Mouse (Mus musculus) heart, embryonic 13.5 days (tissue): ENCODE results near the gene Tamm41. TPM values are rescaled to one million over a fixed set of nuclear protein-coding genes. Genes with fewer than 3 reads are reported as not detected.

Source experiments
- ATAC-seq: fragments of 200-750 bp; cut with Nextera tagmentation; 2 replicates; pipeline ENCODE4 v1.8.0; 2017; ENCODE audit warnings: moderate TSS enrichment; ENCODE audit not compliant: insufficient number of reproducible peaks, low FRiP score, low TSS enrichment; ENCODE audit errors: extremely low read depth
- H3K27ac ChIP-seq: fragments of 300-500 bp; sonication (generic); replicated peaks from 2 replicates; pipeline ENCODE4 v1.5.1; 2015; ENCODE audit warnings: moderate library complexity, mild to moderate bottlenecking, inconsistent platforms
- H3K27me3 ChIP-seq: fragments of 300-500 bp; sonication (generic); replicated peaks from 2 replicates; pipeline ENCODE4 v1.6.1; 2015; ENCODE audit warnings: mild to moderate bottlenecking, inconsistent platforms
- H3K36me3 ChIP-seq: fragments of 300-500 bp; sonication (generic); 2 replicates; pipeline ENCODE4 v1.6.1; 2015; ENCODE audit warnings: mild to moderate bottlenecking, inconsistent platforms
- H3K4me1 ChIP-seq: fragments of 300-500 bp; sonication (generic); 2 replicates; pipeline ENCODE4 v1.6.1; 2015; ENCODE audit warnings: inconsistent platforms
- H3K4me2 ChIP-seq: fragments of 300-500 bp; sonication (generic); 2 replicates; pipeline ENCODE4 v1.6.1; 2015; ENCODE audit warnings: inconsistent platforms, mild to moderate bottlenecking, moderate library complexity
- H3K4me3 ChIP-seq: fragments of 300-500 bp; sonication (generic); 2 replicates; pipeline ENCODE4 v1.5.1; 2015; ENCODE audit warnings: moderate library complexity, mild to moderate bottlenecking, inconsistent platforms
- H3K9ac ChIP-seq: fragments of 300-500 bp; sonication (generic); 2 replicates; pipeline ENCODE4 v1.6.1; 2015; ENCODE audit warnings: inconsistent platforms, mild to moderate bottlenecking, moderate library complexity
- H3K9me3 ChIP-seq: fragments of 300-500 bp; sonication (generic); 2 replicates; pipeline ENCODE4 v1.6.1; 2016; ENCODE audit warnings: inconsistent platforms
- WGBS: fragments of 180-500 bp; shearing (Covaris S2); methylation state at CpG from one replicate; pipeline ENCODE4 v1.1.7; 2015; ENCODE audit warnings: mixed read lengths; 5-methylcytosine and 5-hydroxymethylcytosine counted together
- polyA plus RNA-seq: library from polyadenylated mRNA; unstranded; fragments of >200 nt; fragmentation: Nextera tagmentation; extraction: Ambion mirVana; gene quantifications from 2 replicates; pipeline ENCODE4 v1.2.1, GENCODE M21; 2015

Tamm41 gene
- 36.6 and 37.0 TPM in 2 replicates for polyA plus RNA-seq

DNA sequence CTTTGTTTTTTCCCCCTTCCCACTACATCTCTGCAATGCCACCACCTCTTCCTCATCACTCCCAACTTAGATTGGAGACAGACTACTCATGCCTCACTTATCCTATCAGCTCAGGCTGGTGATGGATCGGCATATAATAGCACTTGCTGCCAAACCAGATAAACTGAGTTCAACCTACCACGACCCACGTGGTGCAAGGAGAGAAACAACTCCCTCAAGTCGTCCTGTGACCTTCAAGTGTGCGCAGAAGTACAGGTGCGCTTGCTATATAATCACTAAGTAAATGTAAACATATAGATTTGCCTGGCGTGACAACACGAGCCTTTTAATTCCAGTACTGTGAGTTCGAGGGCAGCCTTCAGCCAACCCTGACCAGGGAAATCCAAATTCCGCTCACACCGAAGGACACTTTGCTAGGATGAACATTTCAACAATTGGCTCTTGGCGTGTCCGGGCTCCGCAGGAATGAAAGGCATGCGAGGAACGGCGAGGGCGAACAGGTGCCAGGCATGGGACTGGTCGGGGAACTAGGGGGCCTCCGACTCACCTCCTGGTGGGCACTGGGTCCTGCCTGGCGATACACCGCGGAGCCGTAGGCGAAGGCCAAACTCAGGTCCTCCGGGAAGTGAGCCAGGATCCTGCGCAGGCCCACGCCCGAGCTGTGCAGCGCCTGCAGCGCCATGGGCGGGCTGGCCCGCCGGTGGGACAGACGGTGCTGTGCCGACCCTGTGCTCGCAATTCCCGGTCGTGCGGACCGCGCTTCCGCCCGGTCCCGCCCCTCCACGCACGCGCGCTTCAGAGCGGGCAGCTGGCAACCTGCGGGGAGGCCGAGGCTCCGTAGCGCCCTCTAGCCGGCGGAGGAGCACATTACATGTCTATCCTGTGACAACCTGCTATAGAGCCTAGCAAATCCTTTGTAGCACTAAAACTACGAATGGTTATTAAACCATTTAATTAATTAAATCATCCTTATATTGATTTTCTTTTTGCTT lies at the start of gene Tamm41:
Gene Tamm41 (minus strand): TSS at position 774 of the 992 bp plus-strand sequence.
- peak; percentile 86 for ATAC-seq
- Histone ChIP-seq H3K4me2 (peak within 1 kb of the TSS; percentile 93), H3K9me3 (no peaks in the 10 kb centered on the region), H3K4me3 (peak within 1 kb of the TSS; percentile 96), H3K4me1 (peaks cover 15% of the 10 kb centered on the region), H3K9ac (peak within 1 kb of the TSS; percentile 91), H3K27ac (no peak within 1 kb of the TSS), H3K27me3 (no peaks in the 10 kb centered on the region), H3K36me3 (peaks cover 30% of the 10 kb centered on the region)
- WGBS = under 1% methylated on average over 57 of the region's 57 CpGs

- no peaks in the 10 kb centered on the region for H3K4me1 ChIP-seq
- H3K27me3 ChIP-seq = peaks cover 6% of the 10 kb centered on the region; the same call in 1 of the 2 replicates
- ATAC-seq = no peak
- H3K4me3 ChIP-seq = no peak overlapping the region
- no peaks in the 10 kb centered on the region for H3K36me3 ChIP-seq
- 59% methylated on average over 9 of the region's 9 CpGs for WGBS
- H3K9me3 ChIP-seq = no peaks in the 10 kb centered on the region
- H3K4me2 ChIP-seq = no peak overlapping the region
- no peak overlapping the region for H3K9ac ChIP-seq
- H3K27ac ChIP-seq = no peak overlapping the region
Observed at GRCm38 (mm10) chr6:115085274-115085841, 47.7 kb upstream of the Tamm41 start.

DNA sequence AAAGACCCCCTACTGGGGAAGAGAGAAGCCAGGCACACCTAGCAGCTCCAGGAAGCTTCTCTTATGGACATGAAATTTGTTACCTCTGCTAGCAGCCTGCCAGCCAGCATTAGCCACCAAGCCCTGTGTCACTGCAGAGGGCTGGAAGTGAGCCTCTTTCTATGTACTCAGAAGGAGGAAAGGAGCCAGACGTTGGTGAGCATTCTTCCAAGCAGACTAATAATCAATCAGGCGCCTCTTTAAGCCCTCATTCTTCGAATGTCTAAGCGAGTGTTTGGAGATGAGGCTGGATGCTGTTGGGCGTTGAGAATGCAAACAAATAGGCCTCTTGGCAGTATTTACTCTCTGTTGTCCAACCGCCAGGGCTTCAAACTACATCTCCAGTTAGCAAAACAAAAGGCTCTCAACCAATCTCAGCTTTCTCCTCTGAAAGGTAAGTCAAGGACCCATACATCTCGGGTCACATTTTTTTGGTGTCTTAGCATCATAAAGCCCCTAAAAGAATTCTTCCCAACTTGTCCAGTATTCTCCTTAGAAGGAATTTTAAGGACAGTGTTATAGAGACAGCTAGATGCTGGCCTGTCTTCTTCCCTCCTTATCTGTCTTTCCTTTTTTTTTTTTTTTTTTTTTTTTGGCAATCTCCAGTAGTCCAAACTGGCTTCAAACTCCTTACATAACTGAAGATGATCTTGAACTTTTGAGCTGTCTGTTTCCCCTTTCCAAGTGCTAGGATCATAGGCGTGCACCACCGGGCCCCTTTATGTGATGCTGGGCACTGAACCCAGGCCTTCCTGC lies 39.3 kb upstream of the Tamm41 start:
- H3K4me3 ChIP-seq = no peak overlapping the region
- no peaks in the 10 kb centered on the region for H3K36me3 ChIP-seq
- H3K4me2 ChIP-seq = no peak overlapping the region
- 45% methylated on average over 9 of the region's 9 CpGs for WGBS
- no peak for ATAC-seq
- no peaks in the 10 kb centered on the region for H3K27me3 ChIP-seq
- no peaks in the 10 kb centered on the region for H3K4me1 ChIP-seq
- H3K9ac ChIP-seq = no peak overlapping the region
- no peaks in the 10 kb centered on the region for H3K9me3 ChIP-seq
- no peak overlapping the region for H3K27ac ChIP-seq

GRCm38 (mm10) chr6:115072024-115072423 lies 34.3 kb upstream of the Tamm41 start:
- ATAC-seq = no peak
- 83% methylated on average over 2 of the region's 2 CpGs for WGBS
- H3K4me2 ChIP-seq = no peak overlapping the region
- H3K4me3 ChIP-seq = no peak overlapping the region
- H3K27ac ChIP-seq = no peak overlapping the region
- no peaks in the 10 kb centered on the region for H3K4me1 ChIP-seq
- H3K9me3 ChIP-seq = no peaks in the 10 kb centered on the region
- H3K9ac ChIP-seq = no peak overlapping the region
- no peaks in the 10 kb centered on the region; the same call in 1 of the 2 replicates for H3K27me3 ChIP-seq
- H3K36me3 ChIP-seq = no peaks in the 10 kb centered on the region

DNA sequence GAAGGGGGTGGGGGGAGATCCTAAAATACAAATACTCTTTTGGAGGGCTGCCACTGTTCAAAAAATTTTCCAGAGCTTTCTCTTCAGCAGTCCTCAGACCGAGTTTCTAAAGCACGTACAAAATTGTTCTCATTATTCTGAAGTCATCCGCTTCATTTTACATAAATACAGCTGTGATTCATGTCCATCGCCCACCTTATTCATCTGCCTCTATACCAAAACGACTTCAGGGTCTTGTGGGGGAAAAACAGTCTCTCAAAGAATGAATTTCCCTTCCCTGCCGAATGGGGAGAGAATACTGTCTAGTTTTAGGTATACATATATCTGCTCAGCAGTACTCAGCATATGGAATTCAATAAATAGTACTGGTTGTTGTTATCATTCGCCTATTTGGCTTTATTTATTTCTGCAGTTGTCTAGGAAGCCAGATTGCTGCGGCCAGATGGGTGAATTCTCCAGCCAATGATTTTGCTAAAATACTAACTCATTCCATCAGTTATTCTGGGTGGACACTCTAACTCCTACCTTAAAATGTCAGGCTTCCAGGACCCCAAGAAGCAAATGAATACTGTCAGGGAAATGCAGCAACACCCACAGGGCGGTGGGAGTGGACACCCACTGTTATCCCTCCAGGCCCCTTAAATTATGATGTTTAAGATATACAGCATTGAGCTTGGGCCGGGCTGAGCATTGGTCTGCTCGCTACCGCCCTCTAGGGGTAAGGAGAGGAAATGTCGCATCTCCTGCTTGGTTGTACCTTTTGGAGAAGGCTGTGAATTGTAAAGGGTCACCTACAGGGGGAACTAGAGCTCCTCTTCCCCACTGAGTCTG lies 27.9 kb upstream of the Tamm41 start:
- Histone ChIP-seq H3K4me3 (no peak overlapping the region), H3K9ac (no peak overlapping the region), H3K4me1 (no peaks in the 10 kb centered on the region), H3K9me3 (no peaks in the 10 kb centered on the region), H3K27me3 (peaks cover 6% of the 10 kb centered on the region; the same call in 1 of the 2 replicates), H3K27ac (no peak overlapping the region), H3K36me3 (no peaks in the 10 kb centered on the region), H3K4me2 (no peak overlapping the region)
- WGBS = 42% methylated on average over 13 of the region's 13 CpGs
- no peak for ATAC-seq

DNA sequence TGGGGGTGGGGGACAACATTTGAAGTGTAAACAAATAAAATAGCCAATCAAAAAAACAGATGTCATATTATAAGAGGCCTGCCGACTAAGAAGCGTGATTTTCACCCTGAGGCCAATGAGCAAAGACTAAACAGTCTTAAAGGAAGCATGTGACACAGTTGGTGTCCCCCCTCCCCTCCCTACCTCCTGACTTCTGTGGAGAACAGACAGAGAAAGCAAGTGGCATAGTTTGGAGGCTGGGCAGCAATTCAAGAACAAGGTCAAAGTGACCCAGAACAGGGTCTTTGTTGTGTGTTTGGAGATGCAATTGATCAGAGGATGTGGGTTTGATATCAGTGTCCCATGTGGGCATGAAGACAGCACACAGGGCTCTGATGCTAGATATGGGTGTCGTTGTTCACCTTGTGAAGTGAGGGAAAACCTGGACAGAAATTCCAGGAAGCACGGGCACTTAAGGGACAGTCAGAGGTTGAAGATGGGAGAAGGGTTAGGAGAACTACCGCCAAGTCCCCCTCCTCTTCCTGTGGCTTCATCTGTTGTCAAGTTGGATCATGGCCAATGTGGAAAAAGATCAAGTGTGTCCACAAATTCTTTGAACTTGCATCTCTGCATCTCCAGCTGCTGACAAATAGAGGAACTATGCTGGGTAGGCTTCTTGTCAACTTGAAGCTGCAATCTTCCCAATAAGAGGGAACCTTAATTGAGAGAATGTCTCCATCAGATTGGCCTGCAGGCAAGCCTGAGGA lies 25.1 kb upstream of the Tamm41 start:
- H3K27me3 ChIP-seq = peaks cover 9% of the 10 kb centered on the region; the same call in 1 of the 2 replicates
- H3K4me1 ChIP-seq = no peaks in the 10 kb centered on the region
- H3K9me3 ChIP-seq = no peaks in the 10 kb centered on the region
- 53% methylated on average over 5 of the region's 5 CpGs for WGBS
- H3K9ac ChIP-seq = no peak overlapping the region
- no peak overlapping the region for H3K27ac ChIP-seq
- H3K4me3 ChIP-seq = no peak overlapping the region
- no peak for ATAC-seq
- no peak overlapping the region for H3K4me2 ChIP-seq
- no peaks in the 10 kb centered on the region for H3K36me3 ChIP-seq

DNA sequence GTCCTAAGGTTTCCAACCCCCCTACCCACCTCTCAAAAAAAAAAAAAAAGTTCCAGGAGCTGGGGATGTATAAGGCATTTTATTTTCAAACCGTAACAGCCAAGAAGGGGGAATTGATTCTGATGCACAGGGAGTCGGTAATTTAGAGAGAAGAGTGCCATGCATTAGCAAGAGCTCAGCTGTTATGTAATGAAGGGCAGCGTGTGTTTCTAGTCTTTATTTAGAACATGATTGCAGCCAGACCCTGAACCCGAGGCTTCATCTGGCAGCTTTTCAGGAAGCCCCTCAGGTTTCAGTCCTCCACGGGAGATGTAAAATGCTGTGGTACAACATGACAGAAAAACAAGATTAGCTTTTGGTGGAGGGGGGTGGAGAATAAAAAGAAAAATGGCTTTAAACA lies 21.6 kb upstream of the Tamm41 start:
- H3K4me2 ChIP-seq = no peak overlapping the region
- H3K9ac ChIP-seq = no peak overlapping the region
- no peak overlapping the region for H3K4me3 ChIP-seq
- peaks cover 5% of the 10 kb centered on the region; the same call in 1 of the 2 replicates for H3K27me3 ChIP-seq
- H3K4me1 ChIP-seq = no peaks in the 10 kb centered on the region
- no peak overlapping the region for H3K27ac ChIP-seq
- H3K36me3 ChIP-seq = no peaks in the 10 kb centered on the region
- 30% methylated on average over 5 of the region's 5 CpGs for WGBS
- no peaks in the 10 kb centered on the region for H3K9me3 ChIP-seq
- ATAC-seq = no peak

DNA sequence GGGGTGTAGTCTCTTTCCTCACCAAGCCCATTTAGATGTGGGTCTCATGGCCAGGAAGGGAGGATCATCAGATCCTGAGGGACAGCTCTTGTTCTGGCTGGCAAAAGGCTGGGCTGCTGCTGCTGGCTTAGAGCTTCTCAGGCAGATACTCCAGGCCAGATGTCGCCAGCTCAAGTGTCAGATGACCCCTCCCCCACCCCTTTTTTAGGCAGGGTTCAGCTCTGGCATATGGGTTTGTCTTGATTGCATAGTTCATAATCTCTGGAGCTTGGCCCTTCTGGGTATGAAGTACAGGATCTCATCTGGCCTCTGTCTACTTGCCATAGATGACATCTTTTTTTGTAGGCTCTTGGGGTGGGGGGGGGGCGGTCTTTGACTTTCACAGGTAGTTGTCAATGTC lies 19.0 kb upstream of the Tamm41 start:
- Histone ChIP-seq H3K9me3 (no peaks in the 10 kb centered on the region), H3K27me3 (peaks cover 7% of the 10 kb centered on the region), H3K4me2 (no peak overlapping the region), H3K4me1 (no peaks in the 10 kb centered on the region), H3K36me3 (no peaks in the 10 kb centered on the region), H3K9ac (no peak overlapping the region), H3K4me3 (no peak overlapping the region), H3K27ac (no peak overlapping the region)
- no peak for ATAC-seq
- 21% methylated on average over 2 of the region's 2 CpGs for WGBS

DNA sequence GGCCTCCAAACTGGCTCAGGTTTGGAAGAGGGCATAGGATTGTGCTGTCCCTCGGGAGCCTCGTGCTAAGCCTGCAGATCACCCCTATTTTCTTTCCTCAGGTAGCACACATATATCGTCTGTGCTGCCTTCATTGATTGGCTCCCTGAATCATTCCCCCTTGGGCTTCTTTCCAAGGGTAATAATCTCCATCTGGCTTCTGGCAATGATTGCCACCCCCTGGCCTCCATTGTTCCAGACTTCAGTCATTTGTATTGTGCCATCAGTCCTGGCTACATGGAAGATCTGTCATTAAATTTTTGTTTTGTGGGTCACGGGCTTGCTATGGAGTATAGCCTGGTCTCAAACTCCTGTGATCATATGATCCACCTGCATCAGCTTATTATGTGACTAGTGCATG lies 17.8 kb upstream of the Tamm41 start:
- 86% methylated on average over 4 of the region's 4 CpGs for WGBS
- no peaks in the 10 kb centered on the region for H3K36me3 ChIP-seq

GRCm38 (mm10) chr6:115051586-115052197 lies 14.0 kb upstream of the Tamm41 start:
- no peak overlapping the region for H3K27ac ChIP-seq
- 55% methylated on average over 6 of the region's 6 CpGs for WGBS
- H3K9ac ChIP-seq = no peak overlapping the region
- H3K9me3 ChIP-seq = no peaks in the 10 kb centered on the region
- ATAC-seq = no peak
- peaks cover 5% of the 10 kb centered on the region for H3K27me3 ChIP-seq
- H3K36me3 ChIP-seq = no peaks in the 10 kb centered on the region
- no peaks in the 10 kb centered on the region for H3K4me1 ChIP-seq
- no peak overlapping the region for H3K4me3 ChIP-seq
- H3K4me2 ChIP-seq = no peak overlapping the region

More for the DNA sequence above, 17.8 kb upstream of the Tamm41 start:
- H3K27me3 ChIP-seq = peaks cover 7% of the 10 kb centered on the region
- no peak overlapping the region for H3K27ac ChIP-seq
- no peaks in the 10 kb centered on the region for H3K4me1 ChIP-seq
- H3K4me2 ChIP-seq = no peak overlapping the region
- H3K9me3 ChIP-seq = no peaks in the 10 kb centered on the region
- ATAC-seq = no peak
- H3K9ac ChIP-seq = no peak overlapping the region
- H3K4me3 ChIP-seq = no peak overlapping the region
